Mouse (Mus musculus) lung, embryonic 14.5 days (tissue): ENCODE results near the gene Cacnb1. TPM values are rescaled to one million over a fixed set of nuclear protein-coding genes. Genes with fewer than 3 reads are reported as not detected.
A peak's percentile ranks its signal among the peaks of the same experiment; 100 is the strongest.

Experiments
- ATAC-seq: fragments of 200-750 bp; cut with Nextera tagmentation; 2 replicates; pipeline ENCODE4 v1.8.0; 2017; ENCODE audit warnings: mild to moderate bottlenecking, moderate TSS enrichment, moderate library complexity; ENCODE audit not compliant: insufficient read depth
- DNase-seq: peaks from one replicate; pipeline ENCODE4 v3.0.0-alpha.2; 2015
- H3K27ac ChIP-seq: fragments of 300-500 bp; sonication (generic); 2 replicates; pipeline ENCODE4 v1.5.1; 2014; ENCODE audit warnings: low read depth, mild to moderate bottlenecking, moderate library complexity
- H3K27me3 ChIP-seq: fragments of 300-500 bp; sonication (generic); 2 replicates; pipeline ENCODE4 v1.6.1; 2014; ENCODE audit warnings: low read length, control low read depth; ENCODE audit not compliant: insufficient read depth
- H3K36me3 ChIP-seq: fragments of 300-500 bp; sonication (generic); 2 replicates; pipeline ENCODE4 v1.6.1; 2014; ENCODE audit warnings: control low read depth; ENCODE audit not compliant: insufficient read depth
- H3K4me1 ChIP-seq: fragments of 300-500 bp; sonication (generic); 2 replicates; pipeline ENCODE4 v1.6.1; 2014; ENCODE audit warnings: antibody characterized with exemption, control low read depth; ENCODE audit not compliant: insufficient read depth
- H3K4me2 ChIP-seq: fragments of 300-500 bp; sonication (generic); 2 replicates; pipeline ENCODE4 v1.6.1; 2014; ENCODE audit warnings: mild to moderate bottlenecking
- H3K4me3 ChIP-seq: fragments of 300-500 bp; sonication (generic); 2 replicates; pipeline ENCODE4 v1.5.1; 2014; ENCODE audit warnings: low read depth, low read length
- H3K9ac ChIP-seq: fragments of 300-500 bp; sonication (generic); 2 replicates; pipeline ENCODE4 v1.6.1; 2014
- H3K9me3 ChIP-seq: fragments of 300-500 bp; sonication (generic); 2 replicates; pipeline ENCODE4 v1.6.1; 2016; ENCODE audit warnings: low read depth, low read length, control low read depth
- CTCF ChIP-seq: IDR thresholded peaks from 2 replicates; pipeline ENCODE4 v1.5.1; 2016; ENCODE audit warnings: antibody characterized with exemption, low read depth
- WGBS: fragments of 180-500 bp; shearing (Covaris S2); extraction: QIAGEN DNeasy Blood & Tissue Kit; methylation state at CpG from one replicate; pipeline ENCODE4 v1.1.7; 2014; 5-methylcytosine and 5-hydroxymethylcytosine counted together
- polyA plus RNA-seq: library from polyadenylated mRNA; unstranded; fragments of >200 nt; fragmentation: Nextera tagmentation; extraction: Ambion mirVana; gene quantifications from 2 replicates; pipeline ENCODE4 v1.2.1, GENCODE M21; 2014

The Cacnb1 gene
- polyA plus RNA-seq, 1 experiment from 2014 or later: 5.5 TPM

DNA sequence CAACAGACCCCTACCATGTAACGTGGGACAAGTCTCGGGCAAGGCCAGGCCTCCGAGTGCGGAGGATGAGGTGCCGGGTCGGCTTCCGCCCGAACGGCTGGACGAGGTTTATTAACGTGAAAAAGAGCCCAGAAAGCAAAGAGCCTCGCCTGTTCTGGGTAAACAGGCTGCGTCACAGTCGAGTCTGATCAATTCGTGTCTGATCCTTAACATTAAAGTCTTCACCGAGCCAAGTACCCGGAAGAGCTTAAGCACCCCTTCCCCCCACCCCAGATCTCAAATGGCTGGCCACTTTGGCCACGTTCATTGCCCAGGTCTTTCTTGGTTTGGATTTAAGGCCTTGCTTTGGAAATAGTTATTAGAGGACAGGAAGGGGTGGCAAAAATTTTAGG, 4.5 kb upstream of the Cacnb1 start:
- Histone ChIP-seq H3K4me2 (peak overlapping the region; percentile 87), H3K36me3 (peaks cover 33% of the 10 kb centered on the region), H3K4me1 (peaks cover 6% of the 10 kb centered on the region; the same call in 1 of the 2 replicates), H3K27me3 (no peaks in the 10 kb centered on the region), H3K4me3 (peak overlapping the region; percentile 87), H3K9ac (peak overlapping the region; percentile 98), H3K9me3 (no peaks in the 10 kb centered on the region), H3K27ac (peak overlapping the region; percentile 88)
- under 1% methylated on average over 18 of the region's 18 CpGs for WGBS
- no peak for ATAC-seq
- no peak for TF ChIP-seq CTCF
- no peak for DNase-seq

GRCm38 (mm10) chr11:98026570-98027296, 3.9 kb upstream of the Cacnb1 start, which contains the start of gene Rpl19:
Rpl19 (plus strand) TSS chr11:98026710.
- peak within 1 kb of the TSS; percentile 98 for H3K9ac ChIP-seq
- H3K4me2 ChIP-seq: peak within 1 kb of the TSS; percentile 87
- TF ChIP-seq CTCF: no peak
- no peaks in the 10 kb centered on the region for H3K9me3 ChIP-seq
- ATAC-seq: peak; percentile 68
- DNase-seq: peak; percentile 97
- peak within 1 kb of the TSS; percentile 88 for H3K27ac ChIP-seq
- peaks cover 33% of the 10 kb centered on the region for H3K36me3 ChIP-seq
- peak within 1 kb of the TSS; percentile 87 for H3K4me3 ChIP-seq
- under 1% methylated on average over 69 of the region's 69 CpGs for WGBS
- no peaks in the 10 kb centered on the region for H3K27me3 ChIP-seq
- H3K4me1 ChIP-seq: peaks cover 7% of the 10 kb centered on the region

DNA sequence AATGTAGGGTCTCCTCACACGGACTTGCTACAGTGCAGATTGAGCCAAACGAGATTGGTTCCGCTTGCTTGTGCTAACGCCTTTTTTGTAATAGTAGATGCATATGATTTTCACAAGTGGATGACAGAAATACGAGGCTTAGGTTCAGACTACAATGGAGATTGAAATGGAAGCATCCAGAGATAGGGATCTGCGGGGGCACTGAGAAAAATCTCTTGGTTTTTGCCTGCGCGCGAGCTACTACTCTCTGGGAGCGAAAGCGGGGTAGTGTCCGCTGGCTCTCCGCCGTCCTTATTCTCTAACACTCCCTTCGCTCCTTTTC, 3.4 kb upstream of the Cacnb1 start:
- WGBS: 5% methylated on average over 15 of the region's 15 CpGs
- ATAC-seq (no peak), DNase-seq (peak; percentile 35)
- peak overlapping the region; percentile 98 for H3K9ac ChIP-seq
- H3K27me3 ChIP-seq: no peaks in the 10 kb centered on the region
- peaks cover 13% of the 10 kb centered on the region for H3K4me1 ChIP-seq
- peak overlapping the region; percentile 88 for H3K27ac ChIP-seq
- peak overlapping the region; percentile 87 for H3K4me2 ChIP-seq
- peak overlapping the region; percentile 87 for H3K4me3 ChIP-seq
- no peak for TF ChIP-seq CTCF
- no peaks in the 10 kb centered on the region for H3K9me3 ChIP-seq
- H3K36me3 ChIP-seq: peaks cover 31% of the 10 kb centered on the region

GRCm38 (mm10) chr11:98024516-98024915, 1.7 kb upstream of the Cacnb1 start:
- Histone ChIP-seq H3K4me3 (no peak overlapping the region), H3K27ac (no peak overlapping the region), H3K9me3 (no peaks in the 10 kb centered on the region), H3K4me2 (no peak overlapping the region), H3K9ac (no peak overlapping the region), H3K36me3 (peaks cover 14% of the 10 kb centered on the region), H3K27me3 (no peaks in the 10 kb centered on the region), H3K4me1 (peaks cover 19% of the 10 kb centered on the region)
- ATAC-seq (no peak), DNase-seq (no peak)
- 82% methylated on average over 3 of the region's 3 CpGs for WGBS
- TF ChIP-seq CTCF: no peak

DNA sequence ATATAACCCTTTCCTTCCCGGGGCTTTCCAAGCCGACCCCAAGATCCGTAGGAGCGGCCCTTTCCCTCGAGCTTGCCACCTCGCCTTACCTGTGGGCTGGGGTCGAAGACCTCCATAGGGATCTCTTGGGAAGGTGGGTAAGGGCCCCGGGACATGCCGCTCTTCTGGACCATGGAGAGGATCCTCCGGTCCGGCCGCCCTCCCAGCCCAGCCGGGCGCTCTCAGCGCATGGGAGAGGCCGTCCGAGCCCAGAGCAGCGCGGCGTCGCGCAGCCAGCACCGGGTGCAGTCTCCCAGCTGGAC, 630 bp downstream of the Cacnb1 start:
- Histone ChIP-seq H3K9ac (peak overlapping the region; percentile 74), H3K4me3 (peak overlapping the region; percentile 78), H3K4me2 (peak overlapping the region; percentile 98), H3K9me3 (no peaks in the 10 kb centered on the region), H3K4me1 (peaks cover 19% of the 10 kb centered on the region), H3K27me3 (no peaks in the 10 kb centered on the region), H3K27ac (peak overlapping the region; percentile 94), H3K36me3 (no peaks in the 10 kb centered on the region)
- ATAC-seq (no peak; the same call in 1 of the 2 replicates), DNase-seq (no peak)
- 0% methylated on average over 23 of the region's 23 CpGs for WGBS
- TF ChIP-seq CTCF: no peak

DNA sequence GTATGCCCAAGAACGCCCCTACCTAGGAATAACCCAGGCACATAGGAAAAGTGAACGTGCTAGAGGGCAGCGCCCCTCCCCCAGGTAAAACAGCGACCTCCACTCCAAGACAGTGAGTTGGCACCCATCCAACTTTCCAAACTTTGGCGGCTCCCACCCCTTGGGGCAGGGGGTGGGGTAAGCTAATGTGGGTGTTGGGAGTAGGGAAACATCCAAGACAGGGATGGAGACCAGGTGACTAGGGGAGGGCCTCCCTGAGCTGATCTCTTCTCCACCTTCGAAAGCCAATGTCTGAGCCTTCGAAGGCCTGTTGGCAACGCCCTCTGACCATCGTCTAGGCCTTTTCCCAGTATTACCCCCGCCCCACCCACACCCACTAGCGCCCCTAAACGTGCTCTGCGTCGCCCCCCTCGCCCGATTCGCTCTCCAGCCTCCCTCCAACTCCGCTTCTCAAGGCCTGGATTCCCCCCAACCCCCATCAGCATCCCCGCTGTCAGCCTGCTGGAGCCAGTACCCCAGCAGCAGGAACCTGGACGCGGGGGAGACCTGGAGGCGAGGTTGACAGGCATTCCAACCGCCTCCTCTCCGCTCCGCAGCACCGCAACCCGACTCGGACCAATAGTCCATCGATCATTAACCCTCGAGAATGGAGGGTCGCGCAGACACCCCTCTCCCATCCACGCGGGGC, 1.1 kb downstream of the Cacnb1 start:
- peak; percentile 57 for DNase-seq
- peak overlapping the region; percentile 94 for H3K27ac ChIP-seq
- WGBS: 2% methylated on average over 34 of the region's 34 CpGs
- peak overlapping the region; percentile 98 for H3K4me2 ChIP-seq
- H3K9ac ChIP-seq: peak overlapping the region; percentile 74
- no peaks in the 10 kb centered on the region for H3K9me3 ChIP-seq
- TF ChIP-seq CTCF: no peak
- peaks cover 19% of the 10 kb centered on the region for H3K4me1 ChIP-seq
- ATAC-seq: peak; percentile 5; the same call in 1 of the 2 replicates
- H3K27me3 ChIP-seq: no peaks in the 10 kb centered on the region
- H3K4me3 ChIP-seq: peak overlapping the region; percentile 78
- no peaks in the 10 kb centered on the region for H3K36me3 ChIP-seq

- no peaks in the 10 kb centered on the region for H3K9me3 ChIP-seq
- ATAC-seq (no peak), DNase-seq (no peak)
- peaks cover 19% of the 10 kb centered on the region for H3K4me1 ChIP-seq
- no peaks in the 10 kb centered on the region for H3K27me3 ChIP-seq
- peak overlapping the region; percentile 98 for H3K4me2 ChIP-seq
- H3K4me3 ChIP-seq: peak overlapping the region; percentile 78
- H3K36me3 ChIP-seq: 0 out of 2 replicates have a peak, but pooled peaks cover 4% of the 10 kb centered on the region
- H3K9ac ChIP-seq: peak overlapping the region; percentile 74; the same call in 1 of the 2 replicates
- no peak for TF ChIP-seq CTCF
- H3K27ac ChIP-seq: no peak overlapping the region
- WGBS: 44% methylated on average over 2 of the region's 2 CpGs
Observed at GRCm38 (mm10) chr11:98021118-98021517, 1.7 kb downstream of the Cacnb1 start.
